Mouse (Mus musculus): ENCODE data around the gene Kremen1. TPM values are rescaled to one million over a fixed set of nuclear protein-coding genes. Genes with fewer than 3 reads are reported as not detected.

The Kremen1 gene
- polyA plus RNA-seq, 1 experiment from 2014 or later: 6.6 TPM

DNA sequence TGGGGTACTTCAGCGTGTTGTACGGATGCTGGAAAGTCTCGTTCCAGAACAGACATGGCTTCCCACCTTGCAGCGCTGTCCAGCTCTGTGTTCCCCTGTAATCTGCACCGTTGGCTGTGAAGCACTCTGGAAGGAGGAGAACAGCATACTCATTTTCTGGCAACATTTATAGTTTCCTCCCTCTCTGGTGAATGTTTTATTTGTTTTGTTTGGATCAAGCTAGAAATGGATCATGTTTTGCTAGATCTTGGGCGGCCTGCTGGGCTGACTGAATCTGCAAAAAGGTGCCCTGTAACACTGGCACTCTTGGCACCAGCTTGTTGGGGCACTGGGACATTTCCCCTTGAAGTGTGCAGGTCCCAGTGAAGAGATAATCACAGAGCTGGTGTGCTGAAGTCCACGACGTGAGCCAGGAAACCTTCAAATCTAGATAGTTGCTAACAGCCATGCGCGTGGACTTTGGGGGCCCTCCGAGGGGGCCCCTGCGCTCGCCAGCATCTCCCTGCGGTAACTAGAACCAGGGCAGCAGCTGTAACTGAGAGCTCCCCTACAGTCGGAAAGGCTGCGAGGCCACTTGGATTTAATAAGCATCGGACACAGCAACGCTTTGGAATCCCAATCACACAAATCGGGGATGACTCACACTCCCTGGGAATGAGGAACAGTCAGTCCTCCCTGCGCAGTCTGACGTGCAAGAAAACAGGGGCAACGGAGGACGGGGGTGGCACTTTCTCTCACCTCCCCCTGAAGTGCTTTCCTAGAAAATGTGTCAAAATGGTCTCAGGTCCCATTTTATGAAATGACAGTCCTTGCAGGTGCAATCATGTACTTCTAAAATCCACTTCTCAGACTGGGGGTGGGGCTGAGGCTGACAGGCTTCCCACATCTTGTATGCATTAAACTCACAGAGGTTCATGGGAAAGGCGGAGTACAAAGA lies 17.3 kb downstream of the Kremen1 start:
- Histone ChIP-seq H3K4me2 (no peak overlapping the region), H3K36me3 (ENCODE audit: poor library complexity, severe bottlenecking) (peaks cover 13% of the 10 kb centered on the region), H3K9me3 (replicated peaks) (no peaks in the 10 kb centered on the region), H3K27me3 (no peaks in the 10 kb centered on the region), H3K4me3 (no peak overlapping the region), H3K9ac (no peak overlapping the region), H3K4me1 (peaks cover 38% of the 10 kb centered on the region), H3K27ac (no peak overlapping the region)
- peak; percentile 8; the same call in 1 of the 2 replicates for ATAC-seq
- WGBS: 73% methylated on average over 24 of the region's 24 CpGs

DNA sequence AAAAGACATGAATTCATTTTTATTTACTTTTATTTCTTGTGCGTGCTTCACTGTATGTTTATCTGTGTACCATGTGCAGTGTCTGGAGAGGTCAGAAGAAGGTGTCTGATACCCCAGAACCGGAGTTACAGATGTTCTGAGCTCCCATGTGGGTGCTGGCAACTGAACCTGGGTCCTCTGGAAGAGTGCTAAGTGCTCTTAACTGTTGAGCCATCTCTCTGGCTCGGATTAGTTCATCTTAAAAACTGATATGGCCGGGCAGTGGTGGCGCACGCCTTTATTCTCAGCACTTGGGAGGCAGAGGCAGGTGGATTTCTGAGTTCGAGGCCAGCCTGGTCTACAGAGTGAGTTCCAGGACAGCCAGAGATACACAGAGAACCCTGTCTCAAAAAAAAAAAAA lies 18.1 kb downstream of the Kremen1 start:
- H3K27me3 ChIP-seq: no peaks in the 10 kb centered on the region
- H3K27ac ChIP-seq: no peak overlapping the region
- 93% methylated on average over 7 of the region's 7 CpGs for WGBS
- no peak for ATAC-seq
- H3K4me1 ChIP-seq: peaks cover 30% of the 10 kb centered on the region
- peaks cover 13% of the 10 kb centered on the region for H3K36me3 ChIP-seq (ENCODE audit: poor library complexity, severe bottlenecking)
- H3K4me2 ChIP-seq: no peak overlapping the region
- H3K4me3 ChIP-seq: no peak overlapping the region
- no peaks in the 10 kb centered on the region for H3K9me3 ChIP-seq (replicated peaks)
- no peak overlapping the region for H3K9ac ChIP-seq

DNA sequence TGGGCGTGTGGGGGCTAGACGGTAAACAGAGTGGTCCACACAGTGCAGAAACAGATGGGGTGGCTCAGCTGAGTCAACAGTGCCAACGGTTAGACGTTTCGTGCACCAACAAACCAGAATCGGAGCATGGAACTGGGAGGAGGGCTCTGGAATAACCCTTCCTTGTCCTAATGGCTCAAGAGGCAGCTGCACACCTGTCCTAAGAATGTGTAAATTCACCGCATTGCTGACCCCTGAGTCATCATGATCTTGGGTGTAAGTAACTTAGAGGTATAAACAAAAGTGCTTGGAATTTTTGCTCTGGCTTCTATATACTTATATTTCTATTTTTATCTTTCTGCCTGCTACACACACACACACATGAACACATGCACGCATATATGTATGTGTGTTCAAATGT lies 19.2 kb downstream of the Kremen1 start:
- no peak for ATAC-seq
- Histone ChIP-seq H3K4me3 (no peak overlapping the region), H3K4me2 (no peak overlapping the region), H3K36me3 (ENCODE audit: poor library complexity, severe bottlenecking) (peaks cover 18% of the 10 kb centered on the region), H3K27ac (no peak overlapping the region), H3K4me1 (peaks cover 30% of the 10 kb centered on the region), H3K27me3 (no peaks in the 10 kb centered on the region), H3K9ac (no peak overlapping the region), H3K9me3 (replicated peaks) (no peaks in the 10 kb centered on the region)
- WGBS: 93% methylated on average over 8 of the region's 8 CpGs

DNA sequence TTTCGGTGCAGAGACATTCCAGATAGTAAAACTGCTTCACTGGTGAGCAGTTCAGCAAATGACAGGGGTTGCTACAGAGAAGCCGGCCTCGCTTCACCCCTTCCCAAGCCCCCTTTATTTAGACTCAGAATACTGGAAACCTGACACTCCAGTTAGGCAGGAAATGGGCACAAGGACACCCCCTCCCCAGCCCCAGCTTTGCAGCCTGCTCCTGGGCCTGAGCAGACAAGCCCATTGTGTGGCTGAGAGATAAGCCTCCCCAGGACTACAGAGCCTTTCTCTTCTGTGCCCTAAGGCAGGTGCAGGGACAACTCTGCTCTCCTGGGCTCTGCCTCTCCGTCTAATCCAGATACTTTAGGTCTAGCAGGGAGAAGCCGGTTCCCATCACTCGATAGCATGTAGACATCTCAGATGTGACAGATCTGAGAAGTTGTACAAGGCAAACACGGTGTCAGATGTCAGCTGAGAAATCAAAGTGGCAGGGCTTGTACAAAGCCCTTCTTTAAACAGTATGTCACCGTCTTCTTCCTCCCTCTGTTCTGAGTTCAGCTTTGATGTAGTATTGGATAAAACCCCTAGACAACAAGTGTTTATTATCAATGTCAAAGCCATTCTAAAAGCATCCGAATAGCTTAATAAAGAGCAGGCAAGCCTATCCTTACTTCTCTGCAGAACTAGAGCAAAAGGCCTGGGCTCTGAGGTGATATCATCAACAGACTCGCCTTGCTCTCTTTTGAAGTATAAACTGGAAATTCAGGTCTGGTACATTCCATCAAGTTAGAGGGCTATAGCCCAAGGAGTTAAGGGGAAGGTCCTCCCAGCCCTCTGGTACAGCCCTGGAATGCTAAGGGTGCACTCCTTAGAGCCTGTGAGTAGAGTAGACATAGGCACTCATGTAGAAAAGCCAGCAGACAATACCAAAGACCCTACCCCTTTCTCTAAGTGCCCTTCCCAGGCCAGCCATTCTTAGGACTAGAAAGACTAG lies 21.4 kb downstream of the Kremen1 start:
- WGBS: 10% methylated on average over 10 of the region's 10 CpGs
- Histone ChIP-seq H3K36me3 (ENCODE audit: poor library complexity, severe bottlenecking) (peaks cover 21% of the 10 kb centered on the region), H3K4me1 (peaks cover 36% of the 10 kb centered on the region), H3K4me2 (no peak overlapping the region), H3K27ac (peak overlapping the region; percentile 1; the same call in 1 of the 2 replicates), H3K9me3 (replicated peaks) (no peaks in the 10 kb centered on the region), H3K4me3 (no peak overlapping the region), H3K27me3 (no peaks in the 10 kb centered on the region), H3K9ac (no peak overlapping the region)
- no peak for ATAC-seq

DNA sequence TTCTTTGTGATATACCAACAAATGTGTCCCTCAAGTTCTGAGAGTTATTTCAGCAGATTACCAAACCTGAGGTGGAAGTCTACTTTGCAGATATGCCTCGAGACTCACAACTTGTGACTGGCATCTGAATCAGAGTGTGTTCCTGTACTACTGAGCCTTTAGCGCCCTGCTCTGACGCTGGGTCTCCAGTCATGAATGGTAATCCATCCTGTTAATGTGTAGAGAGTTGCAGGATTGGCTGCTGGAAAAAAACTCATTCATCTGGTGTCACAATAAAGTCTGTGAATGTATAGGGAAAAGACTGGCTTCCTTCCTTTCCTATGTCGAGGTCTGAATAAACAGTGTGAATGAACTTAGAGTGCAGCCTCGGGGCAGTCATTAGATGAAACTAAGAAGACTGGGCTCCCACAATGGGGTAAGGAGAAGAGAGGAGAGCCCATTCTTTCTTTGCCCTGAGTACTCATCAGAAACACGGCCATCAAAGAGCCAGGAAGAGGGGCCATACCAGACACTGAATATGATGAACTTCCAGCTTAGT lies 41.4 kb downstream of the Kremen1 start:
- Histone ChIP-seq H3K9ac (no peak overlapping the region), H3K4me1 (peaks cover 16% of the 10 kb centered on the region), H3K4me3 (no peak overlapping the region), H3K27me3 (0 out of 2 replicates have a peak, but pooled peaks cover 6% of the 10 kb centered on the region), H3K4me2 (no peak overlapping the region), H3K27ac (no peak overlapping the region), H3K9me3 (replicated peaks) (no peaks in the 10 kb centered on the region), H3K36me3 (ENCODE audit: poor library complexity, severe bottlenecking) (no peaks in the 10 kb centered on the region)
- ATAC-seq: peak; percentile 30; the same call in 1 of the 2 replicates
- WGBS: 11% methylated on average over 6 of the region's 6 CpGs

DNA sequence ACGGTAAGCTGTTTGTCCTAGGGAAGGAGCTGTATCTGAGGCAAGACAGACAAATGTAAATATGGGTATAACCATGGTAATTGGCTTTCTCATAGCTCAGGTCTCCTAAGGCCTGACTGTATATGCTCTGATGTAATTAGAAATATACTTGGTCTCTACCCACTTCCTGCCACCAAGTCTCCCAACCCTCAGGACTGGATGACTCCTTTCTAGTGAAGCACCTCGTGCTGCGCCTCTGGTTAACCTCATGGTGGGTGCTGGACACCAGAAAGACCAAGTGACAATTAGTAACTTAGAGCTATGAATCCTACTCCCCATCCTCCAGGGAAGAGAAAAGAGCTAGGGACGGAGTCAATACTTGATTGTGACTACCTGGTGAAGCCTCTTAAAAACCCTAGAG lies 42.0 kb downstream of the Kremen1 start:
- Histone ChIP-seq H3K9me3 (replicated peaks) (no peaks in the 10 kb centered on the region), H3K4me1 (peaks cover 16% of the 10 kb centered on the region), H3K4me2 (no peak overlapping the region), H3K27me3 (0 out of 2 replicates have a peak, but pooled peaks cover 6% of the 10 kb centered on the region), H3K9ac (no peak overlapping the region), H3K36me3 (ENCODE audit: poor library complexity, severe bottlenecking) (no peaks in the 10 kb centered on the region), H3K4me3 (no peak overlapping the region), H3K27ac (no peak overlapping the region)
- ATAC-seq: no peak
- 94% methylated on average over 4 of the region's 4 CpGs for WGBS

DNA sequence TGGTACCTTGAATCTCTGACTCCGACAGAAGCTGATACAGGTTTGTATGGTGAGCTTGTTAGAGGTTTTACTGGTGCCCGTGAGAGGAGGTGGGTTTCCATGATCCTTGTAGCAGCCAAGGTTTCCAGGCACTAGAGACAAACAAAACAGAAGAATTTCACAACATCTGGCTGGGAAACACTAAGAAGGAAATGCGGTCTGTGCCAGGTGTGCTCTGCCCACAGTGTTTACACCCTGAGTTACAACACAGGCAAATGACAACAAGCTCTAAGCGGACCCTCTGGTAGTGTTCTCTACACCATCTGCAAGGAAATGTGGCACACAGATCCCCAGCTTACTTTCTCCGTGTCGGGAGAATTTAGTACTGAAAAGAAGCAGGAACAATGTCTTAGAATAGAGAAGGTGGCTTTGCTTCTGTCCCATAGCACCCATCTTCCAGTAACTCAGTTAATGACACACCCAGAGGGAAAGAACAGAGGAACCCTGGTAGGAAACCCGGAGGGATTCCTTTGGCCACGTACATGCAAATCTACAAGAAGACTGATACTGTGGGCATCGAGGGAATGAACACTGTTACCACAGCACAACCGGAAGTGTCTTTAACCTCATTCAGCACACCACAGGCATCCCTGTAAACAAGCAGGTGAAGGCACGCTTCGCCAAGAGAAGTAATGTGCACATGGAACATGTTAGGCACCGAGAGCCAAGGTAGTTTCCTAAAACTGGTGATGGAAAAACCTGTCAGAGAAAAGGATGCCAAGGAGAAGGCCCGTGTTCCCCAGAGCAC lies 45.8 kb downstream of the Kremen1 start:
- Histone ChIP-seq H3K9me3 (replicated peaks) (no peaks in the 10 kb centered on the region), H3K4me2 (no peak overlapping the region), H3K9ac (no peak overlapping the region), H3K4me1 (peaks cover 22% of the 10 kb centered on the region), H3K4me3 (no peak overlapping the region), H3K27ac (no peak overlapping the region), H3K36me3 (ENCODE audit: poor library complexity, severe bottlenecking) (no peaks in the 10 kb centered on the region), H3K27me3 (no peaks in the 10 kb centered on the region)
- ATAC-seq: no peak
- 88% methylated on average over 14 of the region's 14 CpGs for WGBS

DNA sequence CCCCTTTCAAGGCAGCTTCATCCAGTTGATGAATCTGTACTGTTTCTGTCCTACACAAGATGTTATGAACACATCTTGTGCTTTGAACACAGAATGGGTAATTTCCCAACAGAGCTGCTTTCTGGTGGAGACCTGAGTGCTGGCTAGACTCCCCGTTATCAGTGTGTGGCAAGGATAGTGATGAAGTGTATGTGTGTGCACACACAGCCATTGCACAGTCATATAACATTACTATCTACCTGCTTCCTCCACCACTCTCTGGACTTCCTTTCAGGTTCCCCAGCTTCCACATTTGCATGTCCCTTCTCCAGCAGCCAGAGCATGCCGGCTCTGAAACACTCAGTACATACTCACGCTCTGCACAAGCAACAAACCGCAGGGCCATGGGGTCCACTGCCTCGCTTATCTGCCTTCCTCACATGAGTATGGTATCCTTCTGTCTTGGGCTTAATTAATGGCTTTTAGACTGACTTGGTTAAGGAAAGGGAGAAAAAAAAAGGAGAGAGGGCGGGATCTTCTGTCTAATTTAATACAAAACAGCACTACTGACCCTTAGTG lies 46.8 kb downstream of the Kremen1 start:
- 93% methylated on average over 6 of the region's 6 CpGs for WGBS
- ATAC-seq: no peak

DNA sequence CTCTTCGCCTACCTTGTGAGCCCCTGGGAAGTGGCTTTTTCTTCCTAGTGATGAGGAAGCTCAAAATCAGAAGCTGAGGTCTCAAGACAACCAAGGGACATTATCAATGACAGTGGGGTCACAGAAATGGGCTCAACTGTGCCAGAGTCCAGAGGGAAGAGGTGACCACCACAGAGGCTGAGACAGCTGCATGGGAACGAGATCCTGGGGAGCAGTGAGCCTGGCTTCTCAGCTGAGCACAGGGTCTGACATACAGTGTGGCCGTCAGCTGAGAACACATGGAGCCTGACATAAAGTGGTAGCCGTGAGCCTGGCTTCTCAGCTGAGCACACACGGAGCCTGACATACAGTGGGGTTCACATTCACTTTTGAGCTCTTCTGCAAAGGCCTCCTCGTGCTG lies 58.3 kb downstream of the Kremen1 start:
- Histone ChIP-seq H3K9ac (no peak overlapping the region), H3K36me3 (ENCODE audit: poor library complexity, severe bottlenecking) (0 out of 2 replicates have a peak, but pooled peaks cover 7% of the 10 kb centered on the region), H3K4me1 (0 out of 2 replicates have a peak, but pooled peaks cover 5% of the 10 kb centered on the region), H3K4me3 (no peak overlapping the region), H3K9me3 (replicated peaks) (no peaks in the 10 kb centered on the region), H3K27ac (no peak overlapping the region), H3K27me3 (no peaks in the 10 kb centered on the region), H3K4me2 (no peak overlapping the region)
- ATAC-seq: no peak
- WGBS: 88% methylated on average over 6 of the region's 6 CpGs

More for the DNA sequence above, 46.8 kb downstream of the Kremen1 start:
- no peaks in the 10 kb centered on the region for H3K27me3 ChIP-seq
- no peaks in the 10 kb centered on the region for H3K9me3 ChIP-seq (replicated peaks)
- H3K9ac ChIP-seq: no peak overlapping the region
- H3K4me3 ChIP-seq: no peak overlapping the region
- peaks cover 13% of the 10 kb centered on the region; the same call in 1 of the 2 replicates for H3K4me1 ChIP-seq
- 0 out of 2 replicates have a peak, but pooled peaks cover 2% of the 10 kb centered on the region for H3K36me3 ChIP-seq (ENCODE audit: poor library complexity, severe bottlenecking)
- H3K4me2 ChIP-seq: no peak overlapping the region
- no peak overlapping the region for H3K27ac ChIP-seq

DNA sequence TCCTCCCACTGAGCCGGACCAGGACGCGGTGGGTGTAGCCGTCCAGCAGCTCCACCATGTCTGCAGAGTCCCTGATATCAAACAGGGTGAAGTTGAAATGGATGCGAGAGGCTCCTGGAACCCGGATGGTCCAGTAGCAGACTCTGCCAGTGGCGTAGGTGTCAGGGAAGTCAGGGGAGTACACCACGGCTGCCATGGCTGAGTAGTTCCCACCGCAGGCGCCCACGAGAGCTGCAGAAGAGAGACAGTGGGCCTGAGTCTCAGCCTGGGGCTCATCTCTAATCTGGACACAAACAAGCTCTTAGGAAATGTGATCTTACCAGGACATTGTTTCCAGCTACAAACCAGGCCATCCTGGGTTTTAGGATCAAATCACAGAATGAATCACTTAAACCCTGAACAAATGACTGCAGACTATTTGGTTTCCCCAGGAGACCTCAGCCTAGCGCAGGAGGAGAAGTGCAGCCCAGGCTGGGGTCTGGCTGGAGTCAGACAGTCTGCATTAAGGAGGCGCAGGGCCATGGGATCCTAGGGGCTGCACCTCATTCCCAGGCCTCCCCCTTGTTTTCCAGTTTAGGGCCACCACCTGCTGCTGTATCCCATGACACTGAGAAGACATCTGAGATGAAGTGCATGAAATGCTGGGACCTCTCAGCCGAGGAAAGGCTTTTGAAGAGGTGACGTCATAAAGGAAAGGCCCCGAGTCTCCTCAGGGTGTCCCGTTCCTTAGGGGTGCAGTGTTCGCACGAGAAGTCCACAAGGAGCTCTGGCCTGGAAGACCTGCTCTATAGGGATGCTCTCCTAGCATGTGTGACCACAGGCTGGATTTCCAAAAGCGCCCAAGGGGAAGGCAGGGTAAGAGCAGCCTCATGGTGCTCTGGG lies 59.3 kb downstream of the Kremen1 start:
- WGBS: 82% methylated on average over 20 of the region's 20 CpGs
- Histone ChIP-seq H3K9ac (0 out of 2 replicates have a peak overlapping the region, but pooled peaks have one; percentile 26), H3K36me3 (ENCODE audit: poor library complexity, severe bottlenecking) (no peaks in the 10 kb centered on the region), H3K27me3 (no peaks in the 10 kb centered on the region), H3K27ac (no peak overlapping the region), H3K4me3 (no peak overlapping the region), H3K4me2 (no peak overlapping the region), H3K9me3 (replicated peaks) (no peaks in the 10 kb centered on the region), H3K4me1 (peaks cover 5% of the 10 kb centered on the region; the same call in 1 of the 2 replicates)
- ATAC-seq: no peak

Measured in forebrain, embryonic 13.5 days (tissue).